Comparison of ENCODE assay signal across 8 mouse cellular contexts in genomic region chr3:101603194-101603593, GRCm38 (mm10). TPM values are rescaled to one million over a fixed set of nuclear protein-coding genes. Genes with fewer than 3 reads are reported as not detected.
A peak's percentile ranks its signal among the peaks of the same experiment; 100 is the strongest.
DNase-seq lines count a peak whose midpoint lies in the region; ATAC-seq and TF ChIP-seq lines count a peak whose summit lies in the region.

No protein-coding gene starts in this region.

- H3K4me1 ChIP-seq in kidney, embryonic 14.5 days (ENCODE audit: control insufficient read depth, insufficient read depth, low read length) = peaks cover 52% of the 10 kb centered on the region
- H3K4me1 ChIP-seq in cortical plate, adult 2 months (ENCODE audit: control insufficient read depth, insufficient read depth, low read length) = peaks cover 11% of the 10 kb centered on the region
- H3K4me1 ChIP-seq in hindbrain, embryonic 16.5 days (ENCODE audit: control insufficient read depth, insufficient read depth, low read depth, low read length) = peaks cover 47% of the 10 kb centered on the region
- peaks cover 52% of the 10 kb centered on the region for H3K4me1 ChIP-seq in midbrain, embryonic 16.5 days (ENCODE audit: control insufficient read depth, insufficient read depth, low read length)

- TF ChIP-seq POLR2A in cortical plate, adult 2 months (IDR thresholded peaks at IDR 0.05; ENCODE audit: extremely low read depth, insufficient read depth, low read length) = no peak

- peak overlapping the region; percentile 97; the same call in 1 of the 2 replicates for H3K27ac ChIP-seq in kidney, embryonic 14.5 days (ENCODE audit: low read depth, low read length)
- H3K27ac ChIP-seq in cortical plate, adult 2 months (ENCODE audit: insufficient read depth, low read length) = peak overlapping the region; percentile 98
- H3K27ac ChIP-seq in hindbrain, embryonic 16.5 days (ENCODE audit: low read depth, low read length) = peak overlapping the region; percentile 84; the same call in 1 of the 2 replicates
- H3K27ac ChIP-seq in midbrain, embryonic 16.5 days (ENCODE audit: low read length) = peak overlapping the region; percentile 91

- H3K4me3 ChIP-seq in kidney, embryonic 14.5 days (ENCODE audit: low read length) = peak overlapping the region; percentile 82
- peak overlapping the region; percentile 63 for H3K4me3 ChIP-seq in cortical plate, adult 2 months (ENCODE audit: insufficient read depth, low read length)
- H3K4me3 ChIP-seq in hindbrain, embryonic 16.5 days (ENCODE audit: low read length) = peak overlapping the region; percentile 50
- H3K4me3 ChIP-seq in midbrain, embryonic 16.5 days (ENCODE audit: low read depth, low read length) = peak overlapping the region; percentile 63

- peak overlapping the region; percentile 62 for H3K4me2 ChIP-seq in kidney, embryonic 14.5 days (replicated peaks; ENCODE audit: low read depth, low read length)
- peak overlapping the region; percentile 75 for H3K4me2 ChIP-seq in hindbrain, embryonic 16.5 days (ENCODE audit: low read length)
- H3K4me2 ChIP-seq in midbrain, embryonic 16.5 days (ENCODE audit: low read length) = peak overlapping the region; percentile 57

- H3K9me3 ChIP-seq in kidney, embryonic 14.5 days (ENCODE audit: control insufficient read depth, low read length) = no peaks in the 10 kb centered on the region
- H3K9me3 ChIP-seq in hindbrain, embryonic 16.5 days (ENCODE audit: control insufficient read depth, low read length) = no peaks in the 10 kb centered on the region
- H3K9me3 ChIP-seq in midbrain, embryonic 16.5 days (replicated peaks; ENCODE audit: control insufficient read depth, low read length, poor library complexity, severe bottlenecking) = no peaks in the 10 kb centered on the region

- intact Hi-C loops in left cerebral cortex, postnatal 25 days (cut with DNase I) = loop anchor here (5.0 kb wide), 2 partner anchors 96 to 139 kb away; no protein-coding TSS in a partner anchor

- H3K9ac ChIP-seq in kidney, embryonic 14.5 days (ENCODE audit: low read depth, low read length) = peak overlapping the region; percentile 97
- peak overlapping the region; percentile 77 for H3K9ac ChIP-seq in hindbrain, embryonic 16.5 days (ENCODE audit: low read depth, low read length)
- peak overlapping the region; percentile 83 for H3K9ac ChIP-seq in midbrain, embryonic 16.5 days (ENCODE audit: low read depth, low read length)

- DNase-seq in kidney, postnatal 14 days = no peak
- no peak for DNase-seq in cerebellum, postnatal 25 days
- no peak for DNase-seq in left cerebral cortex, postnatal 25 days (ENCODE audit: low spot score in 2 of 2)
- no peak for DNase-seq in urinary bladder, postnatal 25 days (ENCODE audit: low spot score)

- ATAC-seq in kidney, embryonic 14.5 days (ENCODE audit: low FRiP score, low TSS enrichment) = no peak
- no peak for ATAC-seq in hindbrain, embryonic 16.5 days
- no peak for ATAC-seq in midbrain, embryonic 16.5 days

- no peak for TF ChIP-seq CTCF in cortical plate, adult 2 months (IDR thresholded peaks at IDR 0.05; ENCODE audit: extremely low read depth, insufficient read depth, low read length)

- 25% methylated on average over 7 of the region's 7 CpGs for WGBS in kidney, embryonic 14.5 days
- 28% methylated on average over 7 of the region's 7 CpGs for WGBS in hindbrain, embryonic 16.5 days
- WGBS in midbrain, embryonic 16.5 days = 32% methylated on average over 7 of the region's 7 CpGs

- H3K36me3 ChIP-seq in kidney, embryonic 14.5 days (ENCODE audit: control insufficient read depth, insufficient read depth, low read length) = no peaks in the 10 kb centered on the region
- no peaks in the 10 kb centered on the region for H3K36me3 ChIP-seq in hindbrain, embryonic 16.5 days (ENCODE audit: control insufficient read depth, insufficient read depth, low read length)
- no peaks in the 10 kb centered on the region for H3K36me3 ChIP-seq in midbrain, embryonic 16.5 days (ENCODE audit: control insufficient read depth, insufficient read depth, low read length)

- H3K27me3 ChIP-seq in kidney, embryonic 14.5 days (ENCODE audit: control insufficient read depth, insufficient read depth, low read length) = no peaks in the 10 kb centered on the region
- H3K27me3 ChIP-seq in hindbrain, embryonic 16.5 days (replicated peaks; ENCODE audit: control insufficient read depth, insufficient read depth, low read length) = no peaks in the 10 kb centered on the region
- no peaks in the 10 kb centered on the region for H3K27me3 ChIP-seq in midbrain, embryonic 16.5 days (ENCODE audit: control insufficient read depth, insufficient read depth, low read depth, low read length)

RNA-seq across cellular contexts. Expression of gene Atp1a1, which starts 1.3 kb away (rescaled TPM):
- polyA plus RNA-seq in kidney, embryonic 14.5 days (2014; fragmentation: Nextera tagmentation; extraction: Ambion mirVana) = 166 and 280 TPM in 2 replicates
- 817 and 830 TPM in 2 replicates for polyA plus RNA-seq in cortical plate, adult 2 months (2012; rRNA removed)
- polyA plus RNA-seq in hindbrain, embryonic 16.5 days (2015; fragmentation: Nextera tagmentation; extraction: Ambion mirVana) = 67.5 and 74.9 TPM in 2 replicates
- 58.4 and 61.3 TPM in 2 replicates for polyA plus RNA-seq in midbrain, embryonic 16.5 days (2015; fragmentation: Nextera tagmentation; extraction: Ambion mirVana)
- 1,000 to 10,000 TPM; 1,156 to 1,300 TPM for total RNA-seq in left cerebral cortex, postnatal 25 days (2021)
